Mouse (Mus musculus) inflammation-experienced regulatory T-cells (primary cell): ENCODE results near the gene Gm11084. TPM values are rescaled to one million over a fixed set of nuclear protein-coding genes. Genes with fewer than 3 reads are reported as not detected.

ENCODE experiments used
- polyA plus RNA-seq, 2 experiments: library from polyadenylated mRNA; unstranded; fragments of 100-300 nt; shearing (Covaris generic); gene quantifications; one replicate each; pipeline ENCODE4 v1.2.1; 2017

Gm11084 gene
- polyA plus RNA-seq: not detected

GRCm38 (mm10) chr2:72986616-72987015, at the start of gene Gm11084:
Gene Gm11084, minus strand, starts transcription at chr2:72986716.

GRCm38 (mm10) chr2:72980337-72981074, 6.0 kb downstream of the Gm11084 start, which contains the start of gene Sp3:
Gene Sp3, minus strand, starts transcription at chr2:72980446.

Other genes with a start within 250 kb of the Gm11084 start
- gene Sp3, start 6.3 kb downstream of the Gm11084 start, polyA plus RNA-seq: 100 to 1,000 TPM; 120 to 137 TPM
- gene Ola1, start 232.2 kb upstream of the Gm11084 start, polyA plus RNA-seq: 10 to 100 TPM; 41.8 to 63.6 TPM